Mouse (Mus musculus) hindbrain, embryonic 10.5 days (tissue): ENCODE data around the gene Gm28043. TPM values are rescaled to one million over a fixed set of nuclear protein-coding genes. Genes with fewer than 3 reads are reported as not detected.

ENCODE experiments used
- DNase-seq: peaks from one replicate; pipeline ENCODE4 v3.0.0-alpha.2; 2017; ENCODE audit warnings: low spot score
- H3K27ac ChIP-seq: fragments of 300-500 bp; sonication (generic); 2 replicates; pipeline ENCODE4 v1.5.1; 2016; ENCODE audit warnings: mild to moderate bottlenecking, moderate library complexity
- H3K27me3 ChIP-seq: fragments of 300-500 bp; sonication (generic); 2 replicates; pipeline ENCODE4 v1.6.1; 2016; ENCODE audit warnings: mild to moderate bottlenecking; ENCODE audit not compliant: poor library complexity, insufficient read depth, severe bottlenecking
- H3K36me3 ChIP-seq: fragments of 300-500 bp; sonication (generic); 2 replicates; pipeline ENCODE4 v1.6.1; 2016; ENCODE audit warnings: mild to moderate bottlenecking, moderate library complexity
- H3K4me1 ChIP-seq: fragments of 300-500 bp; sonication (generic); replicated peaks from 2 replicates; pipeline ENCODE4 v1.6.1; 2016; ENCODE audit warnings: mild to moderate bottlenecking
- H3K4me3 ChIP-seq: fragments of 300-500 bp; sonication (generic); 2 replicates; pipeline ENCODE4 v1.5.1; 2016; ENCODE audit warnings: mild to moderate bottlenecking, moderate library complexity
- H3K9me3 ChIP-seq: fragments of 300-500 bp; sonication (generic); 2 replicates; pipeline ENCODE4 v1.6.1; 2016; ENCODE audit warnings: mild to moderate bottlenecking, moderate library complexity
- WGBS: fragments of 180-500 bp; shearing (Covaris S2); methylation state at CpG from one replicate; pipeline ENCODE4 v1.1.7; 2016; 5-methylcytosine and 5-hydroxymethylcytosine counted together
- polyA plus RNA-seq: library from polyadenylated mRNA; unstranded; fragments of >200 nt; fragmentation: Nextera tagmentation; extraction: Ambion mirVana; gene quantifications from 2 replicates; pipeline ENCODE4 v1.2.1, GENCODE M21; 2016

Gene Gm28043
- polyA plus RNA-seq, 1 experiment from 2014 or later: 2.8 TPM

GRCm38 (mm10) chr17:29671021-29671420 is 56.3 kb downstream of the Gm28043 start:
- Histone ChIP-seq H3K4me1 (no peaks in the 10 kb centered on the region), H3K27me3 (no peaks in the 10 kb centered on the region), H3K9me3 (no peaks in the 10 kb centered on the region), H3K27ac (no peak overlapping the region), H3K4me3 (no peak overlapping the region), H3K36me3 (peaks cover 93% of the 10 kb centered on the region)
- no peak for DNase-seq
- 96% methylated on average over 2 of the region's 2 CpGs for WGBS

GRCm38 (mm10) chr17:29673325-29673724 is 58.6 kb downstream of the Gm28043 start:
- H3K36me3 ChIP-seq: peaks cover 94% of the 10 kb centered on the region
- H3K27me3 ChIP-seq: no peaks in the 10 kb centered on the region
- H3K9me3 ChIP-seq: no peaks in the 10 kb centered on the region
- no peak overlapping the region for H3K27ac ChIP-seq
- H3K4me3 ChIP-seq: no peak overlapping the region
- H3K4me1 ChIP-seq: no peaks in the 10 kb centered on the region
- WGBS: 91% methylated on average over 4 of the region's 4 CpGs
- DNase-seq: no peak

- Histone ChIP-seq H3K4me1 (peaks cover 4% of the 10 kb centered on the region; the same call in 1 of the 2 replicates), H3K4me3 (no peak overlapping the region), H3K9me3 (no peaks in the 10 kb centered on the region), H3K27ac (no peak overlapping the region; the same call in 1 of the 2 replicates), H3K27me3 (no peaks in the 10 kb centered on the region), H3K36me3 (peaks cover 99% of the 10 kb centered on the region)
- WGBS: 92% methylated on average over 8 of the region's 8 CpGs
- DNase-seq: no peak
These were observed 63.9 kb downstream of the Gm28043 start for GRCm38 (mm10) chr17:29678526-29678925.

GRCm38 (mm10) chr17:29679038-29679767 is 64.5 kb downstream of the Gm28043 start:
- WGBS: 83% methylated on average over 6 of the region's 6 CpGs
- no peaks in the 10 kb centered on the region for H3K27me3 ChIP-seq
- peaks cover 99% of the 10 kb centered on the region for H3K36me3 ChIP-seq
- no peak for DNase-seq
- H3K27ac ChIP-seq: peak overlapping the region; percentile 35; the same call in 1 of the 2 replicates
- H3K4me1 ChIP-seq: peaks cover 4% of the 10 kb centered on the region; the same call in 1 of the 2 replicates
- H3K9me3 ChIP-seq: no peaks in the 10 kb centered on the region
- H3K4me3 ChIP-seq: no peak overlapping the region

- Histone ChIP-seq H3K4me3 (no peak overlapping the region), H3K4me1 (peaks cover 4% of the 10 kb centered on the region; the same call in 1 of the 2 replicates), H3K27me3 (no peaks in the 10 kb centered on the region), H3K27ac (peak overlapping the region; percentile 42; the same call in 1 of the 2 replicates), H3K9me3 (no peaks in the 10 kb centered on the region), H3K36me3 (peaks cover 99% of the 10 kb centered on the region)
- DNase-seq: no peak
- WGBS: 80% methylated on average over 2 of the region's 2 CpGs
These were observed 65.5 kb downstream of the Gm28043 start for GRCm38 (mm10) chr17:29680174-29680573.

GRCm38 (mm10) chr17:29680921-29681320 is 66.2 kb downstream of the Gm28043 start:
- H3K27ac ChIP-seq: peak overlapping the region; percentile 69
- no peak for DNase-seq
- no peak overlapping the region for H3K4me3 ChIP-seq
- H3K4me1 ChIP-seq: peaks cover 6% of the 10 kb centered on the region; the same call in 1 of the 2 replicates
- H3K27me3 ChIP-seq: no peaks in the 10 kb centered on the region
- WGBS: 93% methylated on average over 2 of the region's 2 CpGs
- peaks cover 99% of the 10 kb centered on the region for H3K36me3 ChIP-seq
- no peaks in the 10 kb centered on the region for H3K9me3 ChIP-seq

- Histone ChIP-seq H3K27ac (peak overlapping the region; percentile 0; the same call in 1 of the 2 replicates), H3K36me3 (peaks cover 99% of the 10 kb centered on the region), H3K27me3 (no peaks in the 10 kb centered on the region), H3K4me3 (no peak overlapping the region), H3K9me3 (no peaks in the 10 kb centered on the region), H3K4me1 (peaks cover 6% of the 10 kb centered on the region; the same call in 1 of the 2 replicates)
- DNase-seq: no peak
- WGBS: 95% methylated on average over 9 of the region's 9 CpGs
These were observed 67.0 kb downstream of the Gm28043 start for GRCm38 (mm10) chr17:29681669-29682068.

- Histone ChIP-seq H3K27ac (0 out of 2 replicates have a peak overlapping the region, but pooled peaks have one; percentile 0), H3K4me1 (peaks cover 6% of the 10 kb centered on the region; the same call in 1 of the 2 replicates), H3K9me3 (no peaks in the 10 kb centered on the region), H3K27me3 (no peaks in the 10 kb centered on the region), H3K4me3 (no peak overlapping the region), H3K36me3 (peaks cover 99% of the 10 kb centered on the region)
- DNase-seq: no peak
- 85% methylated on average over 7 of the region's 7 CpGs for WGBS
These were observed 67.6 kb downstream of the Gm28043 start for GRCm38 (mm10) chr17:29682261-29682660.

GRCm38 (mm10) chr17:29683127-29683526 is 68.5 kb downstream of the Gm28043 start:
- H3K4me3 ChIP-seq: no peak overlapping the region
- no peaks in the 10 kb centered on the region for H3K27me3 ChIP-seq
- peaks cover 6% of the 10 kb centered on the region; the same call in 1 of the 2 replicates for H3K4me1 ChIP-seq
- H3K9me3 ChIP-seq: no peaks in the 10 kb centered on the region
- no peak for DNase-seq
- H3K36me3 ChIP-seq: peaks cover 99% of the 10 kb centered on the region
- WGBS: 78% methylated on average over 2 of the region's 2 CpGs
- H3K27ac ChIP-seq: no peak overlapping the region

- no peaks in the 10 kb centered on the region for H3K9me3 ChIP-seq
- H3K4me3 ChIP-seq: no peak overlapping the region
- peaks cover 3% of the 10 kb centered on the region; the same call in 1 of the 2 replicates for H3K4me1 ChIP-seq
- no peak for DNase-seq
- H3K27me3 ChIP-seq: no peaks in the 10 kb centered on the region
- H3K36me3 ChIP-seq: peaks cover 99% of the 10 kb centered on the region
- WGBS: 92% methylated on average over 4 of the region's 4 CpGs
- H3K27ac ChIP-seq: no peak overlapping the region
These were observed 69.6 kb downstream of the Gm28043 start for GRCm38 (mm10) chr17:29684275-29684674.

- WGBS: 93% methylated on average over 5 of the region's 5 CpGs
- 0 out of 2 replicates have a peak, but pooled peaks cover 2% of the 10 kb centered on the region for H3K4me1 ChIP-seq
- H3K36me3 ChIP-seq: peaks cover 100% of the 10 kb centered on the region
- no peak overlapping the region for H3K27ac ChIP-seq
- H3K4me3 ChIP-seq: no peak overlapping the region
- H3K9me3 ChIP-seq: no peaks in the 10 kb centered on the region
- DNase-seq: no peak
- no peaks in the 10 kb centered on the region for H3K27me3 ChIP-seq
These were observed 72.1 kb downstream of the Gm28043 start for GRCm38 (mm10) chr17:29686771-29687170.

- no peak for DNase-seq
- peak overlapping the region; percentile 4; the same call in 1 of the 2 replicates for H3K27ac ChIP-seq
- no peaks in the 10 kb centered on the region for H3K27me3 ChIP-seq
- peaks cover 97% of the 10 kb centered on the region for H3K36me3 ChIP-seq
- H3K9me3 ChIP-seq: no peaks in the 10 kb centered on the region
- 72% methylated on average over 6 of the region's 6 CpGs for WGBS
- H3K4me1 ChIP-seq: 0 out of 2 replicates have a peak, but pooled peaks cover 2% of the 10 kb centered on the region
- H3K4me3 ChIP-seq: no peak overlapping the region
These were observed 72.7 kb downstream of the Gm28043 start for GRCm38 (mm10) chr17:29687373-29687772.

- Histone ChIP-seq H3K36me3 (peaks cover 92% of the 10 kb centered on the region), H3K27ac (no peak overlapping the region), H3K27me3 (no peaks in the 10 kb centered on the region), H3K4me3 (no peak overlapping the region), H3K4me1 (0 out of 2 replicates have a peak, but pooled peaks cover 2% of the 10 kb centered on the region), H3K9me3 (no peaks in the 10 kb centered on the region)
- 93% methylated on average over 10 of the region's 10 CpGs for WGBS
- DNase-seq: no peak
These were observed 73.9 kb downstream of the Gm28043 start for GRCm38 (mm10) chr17:29688610-29689009.
